Mouse (Mus musculus): Measurements from ENCODE around the gene 4933405L10Rik. TPM values are rescaled to one million over a fixed set of nuclear protein-coding genes. Genes with fewer than 3 reads are reported as not detected.

The 4933405L10Rik gene
- not detected for total RNA-seq (2021)
- long read RNA-seq, experiment 1 = 0 reads
- long read RNA-seq, experiment 2 = 0 reads

DNA sequence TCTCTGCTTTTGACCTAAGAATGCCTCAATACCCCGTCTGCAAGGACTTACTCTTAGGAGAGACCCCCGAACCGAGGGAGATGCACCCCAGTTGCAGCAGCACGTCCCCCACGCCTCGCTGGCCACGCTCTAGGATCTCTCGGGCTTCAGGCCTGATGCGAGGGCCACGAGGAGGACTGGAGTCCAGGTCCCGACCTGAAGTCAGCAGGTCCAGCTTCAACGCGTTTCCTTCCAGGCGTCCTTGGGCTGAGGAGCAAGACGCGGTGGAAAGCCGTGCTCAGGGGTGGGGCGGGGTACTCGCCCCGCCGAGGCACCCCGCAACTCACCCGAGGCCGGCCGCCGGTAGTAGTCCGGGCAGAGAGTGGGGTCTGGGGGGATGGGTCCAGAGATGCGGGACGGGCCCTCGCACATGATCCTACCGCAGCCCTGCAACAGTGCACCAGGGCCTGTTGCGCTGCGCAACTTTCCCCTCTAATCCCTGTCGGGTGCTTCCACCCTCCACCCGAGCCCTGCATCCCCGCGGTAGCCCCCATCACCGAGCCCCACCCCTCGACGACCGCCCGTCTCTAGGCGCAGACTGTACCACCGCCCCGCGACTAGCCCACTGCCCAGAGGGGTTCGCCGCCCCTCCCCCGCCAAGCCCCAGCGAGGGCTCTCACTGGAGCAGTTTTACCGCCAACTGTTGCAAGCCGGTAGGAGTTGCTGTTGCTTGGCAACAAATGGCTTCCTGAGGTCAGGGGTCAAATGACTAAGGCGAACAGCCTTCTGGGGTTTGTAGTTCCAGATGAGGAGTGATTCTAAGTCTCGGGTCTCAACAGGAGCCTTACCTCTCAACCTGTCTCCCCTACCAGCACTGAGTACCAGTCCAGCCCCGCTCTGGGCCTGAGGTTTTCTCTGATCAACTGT, at the start of gene 4933405L10Rik, which contains the start of gene Enkd1:
Gene 4933405L10Rik (plus strand): TSS at position 158 of the 906 bp plus-strand sequence.
Gene Enkd1 (minus strand): TSS at position 713 of the 906 bp plus-strand sequence.
- peak; percentile 39 to 67 for DNase-seq (ENCODE audit: low spot score in 2 of 2)

DNA sequence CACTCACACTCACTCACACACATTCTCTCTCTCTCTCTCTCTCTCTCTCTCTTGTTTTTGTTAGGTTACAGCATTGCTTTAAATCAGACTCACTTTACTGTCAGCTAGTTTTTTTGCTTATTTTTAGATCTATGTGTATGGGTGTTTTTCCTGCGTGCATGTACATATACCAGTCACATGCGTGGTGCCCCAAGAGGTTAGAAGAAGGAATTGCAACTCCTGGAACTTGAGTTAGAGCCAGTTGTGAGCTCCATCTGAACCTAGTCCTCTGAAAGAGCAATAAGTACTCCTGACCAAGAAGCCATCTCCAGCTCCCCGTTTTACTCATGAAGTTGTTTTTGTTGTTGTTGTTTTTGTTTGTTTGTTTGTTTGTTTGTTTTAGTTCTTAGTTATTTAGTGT, 46.3 kb upstream of the 4933405L10Rik start:
- DNase-seq (ENCODE audit: low spot score in 2 of 2) = no peak

DNA sequence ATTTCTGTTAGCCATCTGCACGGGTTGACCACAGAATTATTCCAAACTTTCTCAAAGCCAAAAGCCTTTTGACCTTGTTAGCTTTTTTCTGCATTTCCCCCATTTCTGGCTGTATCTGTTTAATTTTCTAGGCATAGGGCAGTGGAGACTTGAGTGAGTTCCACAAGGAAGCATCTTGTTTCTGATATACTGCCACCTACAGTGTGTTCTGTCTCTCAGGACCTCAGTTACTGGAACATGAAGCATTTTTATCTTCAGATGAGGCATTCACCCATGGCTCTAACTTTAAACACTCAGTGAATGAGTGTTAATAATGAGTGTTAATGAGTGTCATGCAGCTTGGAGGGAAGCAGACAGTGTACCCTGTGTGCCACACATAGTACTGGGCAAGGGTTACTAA, 29.6 kb upstream of the 4933405L10Rik start:
- no peak for DNase-seq (ENCODE audit: low spot score in 2 of 2)

DNA sequence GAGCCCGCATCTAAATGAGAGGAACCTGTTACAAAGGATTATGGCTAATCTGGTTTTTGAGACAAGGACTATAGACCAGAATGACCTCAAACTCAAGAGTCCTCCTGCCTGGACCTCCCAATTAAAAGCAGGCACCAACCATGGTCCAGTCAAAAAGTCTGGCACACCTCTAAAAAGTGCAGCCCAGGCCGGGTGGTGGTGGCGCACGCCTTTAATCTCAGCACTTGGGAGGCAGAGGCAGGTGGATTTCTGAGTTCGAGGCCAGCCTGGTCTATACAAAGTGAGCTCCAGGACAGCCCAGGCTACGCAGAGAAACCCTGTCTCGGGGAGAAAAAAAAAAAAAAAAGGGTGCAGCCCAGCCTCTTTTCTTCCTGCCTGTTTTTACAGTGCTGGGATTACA, 22.1 kb upstream of the 4933405L10Rik start:
- DNase-seq (ENCODE audit: low spot score in 2 of 2) = no peak

DNA sequence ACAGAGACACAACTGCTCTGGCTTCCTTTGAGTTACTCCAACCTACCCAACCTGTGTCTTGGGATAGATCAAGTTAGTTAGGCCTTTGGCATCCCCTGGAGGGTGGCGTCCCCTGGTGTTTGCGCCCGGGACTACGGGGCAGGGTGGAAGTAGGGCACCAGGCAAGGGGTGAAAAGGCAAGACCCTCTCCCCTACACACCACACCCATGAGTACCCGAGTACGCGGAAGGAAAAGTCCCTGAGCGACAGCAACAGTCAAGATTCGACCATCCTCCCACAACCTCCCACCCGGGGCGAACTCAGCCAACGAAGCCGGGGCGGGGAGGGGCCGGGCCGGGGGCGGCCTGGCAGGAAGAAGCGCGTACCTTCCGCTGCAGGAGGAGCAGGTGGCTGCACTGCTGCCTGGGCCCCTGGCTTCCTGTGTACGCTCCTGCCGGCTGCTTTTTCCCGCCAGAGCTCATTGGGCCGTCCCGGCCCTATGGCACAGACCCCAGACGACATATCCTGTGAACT, 21.6 kb upstream of the 4933405L10Rik start, which contains the start of gene Carmil2:
Gene Carmil2 (plus strand): TSS at position 479 of the 513 bp plus-strand sequence.
- peak in 1 of 2 experiments; percentile 53 for DNase-seq (ENCODE audit: low spot score in 2 of 2)

DNA sequence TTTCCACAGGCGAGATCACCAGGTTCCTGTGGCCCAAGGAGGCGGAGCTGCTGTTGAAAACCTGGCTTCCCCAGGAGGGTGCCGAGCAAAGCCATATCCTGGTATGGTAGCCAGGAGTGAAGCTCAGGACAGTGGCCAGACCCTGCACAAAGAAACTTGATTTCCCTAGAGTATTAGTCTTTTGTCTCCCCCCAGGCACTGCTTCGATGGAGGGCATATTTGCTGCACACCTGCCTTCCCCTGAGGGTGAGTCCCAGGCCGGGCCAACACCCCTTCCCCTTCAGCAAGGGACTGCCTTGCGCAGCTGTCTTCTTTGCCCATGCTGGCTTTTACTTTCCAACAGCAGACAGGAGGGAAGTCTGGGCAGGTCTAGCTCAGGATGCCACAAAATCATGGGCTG, 20.9 kb upstream of the 4933405L10Rik start:
- no peak for DNase-seq (ENCODE audit: low spot score in 2 of 2)

DNA sequence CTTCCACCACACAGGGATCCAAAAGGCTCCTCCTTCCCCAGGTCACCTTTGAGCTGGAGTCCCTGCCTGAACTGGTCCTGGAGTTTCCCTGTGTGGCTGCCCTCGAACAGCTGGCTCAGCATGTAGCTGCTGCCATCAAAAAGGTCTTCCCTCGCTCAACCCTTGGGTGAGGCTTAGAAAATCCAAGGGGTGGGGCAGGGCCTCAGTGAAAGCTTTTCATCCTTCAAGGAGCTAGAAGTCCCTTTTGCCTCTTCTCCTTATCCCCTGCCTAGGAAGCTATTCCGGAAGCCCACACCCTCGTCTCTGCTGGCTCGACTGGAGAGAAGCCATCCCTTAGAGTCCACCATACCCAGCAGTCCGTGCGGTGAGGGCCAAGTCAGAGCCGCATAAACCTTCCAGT, 19.9 kb upstream of the 4933405L10Rik start:
- no peak for DNase-seq (ENCODE audit: low spot score in 2 of 2)

DNA sequence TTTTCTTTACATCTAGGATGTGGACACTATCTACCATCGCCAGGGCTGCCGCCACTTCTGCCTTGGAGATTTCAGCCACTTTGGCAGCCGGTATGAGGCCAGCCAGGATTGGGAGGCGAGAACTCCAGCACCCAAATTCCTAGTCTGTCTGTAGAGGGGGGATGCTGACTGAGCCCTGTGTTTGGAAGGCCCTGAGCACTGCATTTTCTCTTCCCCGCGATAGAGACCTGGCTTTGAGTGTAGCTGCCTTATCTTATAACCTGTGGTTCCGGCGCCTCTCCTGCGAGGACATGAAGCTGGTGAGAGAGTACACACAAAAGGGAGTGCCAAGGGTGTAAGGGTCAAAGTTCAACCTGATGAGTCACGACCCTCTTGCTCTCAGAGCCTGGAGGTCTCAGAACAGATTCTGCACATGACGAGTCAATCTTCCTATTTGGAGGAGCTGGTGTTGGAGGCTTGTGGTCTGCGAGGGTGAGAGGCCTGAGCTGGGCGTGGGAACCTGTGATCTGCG, 19.2 kb upstream of the 4933405L10Rik start:
- no peak for DNase-seq (ENCODE audit: low spot score in 2 of 2)

DNA sequence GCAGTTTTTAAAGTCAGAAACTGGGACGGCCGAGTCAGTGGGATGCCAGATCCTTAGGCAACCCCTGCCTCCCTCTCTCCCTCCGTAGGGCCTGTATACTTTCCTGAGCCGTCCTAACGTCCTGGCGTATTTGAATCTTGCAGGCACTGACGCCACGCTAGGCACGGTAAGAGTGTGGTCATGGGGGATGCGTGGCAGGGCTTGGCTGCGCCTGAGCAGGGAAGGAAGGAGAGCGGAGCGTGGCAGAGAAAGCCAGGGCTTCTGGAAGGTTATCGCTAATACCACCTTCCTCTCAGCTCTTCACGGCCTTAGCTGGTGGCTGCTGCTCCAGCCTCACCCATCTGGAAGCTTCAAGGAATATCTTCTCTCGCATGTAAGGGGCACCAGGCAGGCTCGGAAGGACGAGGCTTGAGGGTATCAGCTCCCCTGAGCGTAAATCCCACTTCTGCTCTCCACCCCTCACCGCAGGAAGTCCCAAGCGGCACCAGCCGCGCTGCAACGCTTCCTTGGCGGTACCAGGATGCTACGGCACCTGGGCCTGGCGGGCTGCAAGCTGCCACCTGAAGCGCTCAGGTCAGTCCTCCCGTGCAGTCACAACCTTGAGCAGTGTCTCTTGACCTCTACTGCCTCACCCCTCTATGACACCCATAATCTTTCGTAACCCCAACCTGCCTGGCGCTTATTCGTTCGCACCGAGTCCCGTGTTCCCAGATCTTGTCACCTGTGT, 18.0 kb upstream of the 4933405L10Rik start:
- no peak for DNase-seq (ENCODE audit: low spot score in 2 of 2)

DNA sequence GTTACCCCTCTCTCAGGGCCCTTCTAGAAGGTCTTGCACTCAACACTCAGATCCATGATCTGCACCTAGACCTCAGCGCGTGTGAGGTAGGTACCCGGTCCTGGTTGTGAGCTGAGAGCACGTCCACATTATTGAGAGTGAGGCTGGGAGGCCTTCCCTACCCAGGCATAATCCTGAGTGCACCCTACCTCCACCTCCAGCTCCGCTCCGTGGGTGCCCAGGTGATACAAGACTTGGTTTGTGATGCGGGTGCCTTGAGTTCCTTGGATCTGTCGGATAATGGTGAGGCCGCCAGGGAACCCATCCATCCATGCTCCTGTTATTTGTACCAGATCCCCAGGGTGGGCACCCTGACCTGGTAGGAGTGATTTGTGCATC, 17.5 kb upstream of the 4933405L10Rik start:
- DNase-seq (ENCODE audit: low spot score in 2 of 2) = no peak

DNA sequence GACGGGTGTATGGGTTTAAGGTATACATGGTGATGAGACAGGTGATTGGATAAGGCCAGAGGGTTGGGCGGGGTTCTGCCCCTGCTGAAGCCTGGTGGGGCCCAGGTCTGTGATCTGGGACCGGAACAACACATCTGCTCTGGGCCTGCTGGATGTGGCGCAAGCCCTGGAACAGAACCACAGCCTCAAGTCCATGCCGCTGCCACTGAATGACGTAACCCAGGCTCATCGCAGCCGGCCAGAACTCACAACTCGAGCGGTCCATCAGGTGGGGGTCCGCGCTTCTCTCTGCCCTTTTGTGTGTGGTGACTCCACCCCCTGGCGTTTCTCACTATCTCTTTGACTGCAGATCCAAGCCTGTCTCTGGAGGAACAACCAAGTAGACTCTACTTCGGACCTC, 16.5 kb upstream of the 4933405L10Rik start:
- no peak for DNase-seq (ENCODE audit: low spot score in 2 of 2)

DNA sequence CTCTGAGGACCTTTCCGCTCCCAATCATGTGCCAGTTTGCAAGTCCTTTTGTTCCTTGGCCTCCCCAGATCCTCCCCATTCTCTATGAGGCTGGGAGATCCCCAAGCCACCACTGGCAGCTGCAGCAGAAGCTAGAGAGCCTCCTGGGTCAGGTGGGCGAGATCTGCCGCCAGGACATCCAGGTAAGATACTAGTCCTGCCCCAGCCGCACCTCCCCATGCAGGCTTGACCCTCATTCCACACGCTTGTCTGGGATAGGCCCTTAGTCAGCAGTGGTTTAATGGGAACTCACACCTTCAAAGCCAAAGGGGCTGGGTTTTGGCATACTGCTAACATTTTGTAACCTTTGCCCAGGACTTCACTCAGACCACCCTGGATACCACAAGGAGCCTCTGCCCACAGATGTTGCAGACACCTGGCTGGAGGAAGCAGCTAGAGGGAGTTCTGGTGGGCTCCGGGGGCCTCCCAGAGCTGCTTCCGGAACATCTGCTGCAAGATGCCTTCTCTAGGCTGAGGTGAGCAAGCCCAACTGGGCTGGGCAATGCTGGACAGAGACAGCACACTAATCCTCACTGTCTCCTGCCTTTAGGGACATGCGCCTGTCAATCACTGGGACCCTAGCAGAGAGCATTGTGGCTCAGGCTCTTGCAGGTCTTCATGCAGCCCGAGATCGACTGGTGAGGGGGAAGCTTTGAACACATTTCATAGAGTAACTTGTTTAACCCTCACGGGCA, 14.8 kb upstream of the 4933405L10Rik start:
- DNase-seq (ENCODE audit: low spot score in 2 of 2) = no peak

DNA sequence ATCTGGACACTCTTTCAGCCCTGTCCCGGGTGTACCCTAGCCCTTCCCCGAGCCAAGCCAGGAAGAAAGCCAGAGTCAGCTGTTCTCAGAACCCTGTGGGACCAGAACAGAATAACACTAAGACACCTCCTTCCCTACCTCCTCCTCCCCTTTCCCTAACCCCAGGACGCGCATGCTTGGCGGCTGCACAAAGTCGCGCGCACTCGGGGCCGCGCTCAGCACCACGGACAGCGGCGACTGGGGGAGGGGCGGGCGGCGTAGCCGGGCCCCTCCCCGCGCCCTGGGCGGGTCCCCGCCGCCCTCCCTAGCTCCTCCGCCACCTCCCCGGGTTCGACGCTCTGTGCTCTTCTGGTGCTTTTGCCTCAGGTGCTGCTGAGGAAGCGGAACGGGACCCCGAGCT, 13.8 kb upstream of the 4933405L10Rik start:
- DNase-seq (ENCODE audit: low spot score in 2 of 2) = peak; percentile 46 to 72

DNA sequence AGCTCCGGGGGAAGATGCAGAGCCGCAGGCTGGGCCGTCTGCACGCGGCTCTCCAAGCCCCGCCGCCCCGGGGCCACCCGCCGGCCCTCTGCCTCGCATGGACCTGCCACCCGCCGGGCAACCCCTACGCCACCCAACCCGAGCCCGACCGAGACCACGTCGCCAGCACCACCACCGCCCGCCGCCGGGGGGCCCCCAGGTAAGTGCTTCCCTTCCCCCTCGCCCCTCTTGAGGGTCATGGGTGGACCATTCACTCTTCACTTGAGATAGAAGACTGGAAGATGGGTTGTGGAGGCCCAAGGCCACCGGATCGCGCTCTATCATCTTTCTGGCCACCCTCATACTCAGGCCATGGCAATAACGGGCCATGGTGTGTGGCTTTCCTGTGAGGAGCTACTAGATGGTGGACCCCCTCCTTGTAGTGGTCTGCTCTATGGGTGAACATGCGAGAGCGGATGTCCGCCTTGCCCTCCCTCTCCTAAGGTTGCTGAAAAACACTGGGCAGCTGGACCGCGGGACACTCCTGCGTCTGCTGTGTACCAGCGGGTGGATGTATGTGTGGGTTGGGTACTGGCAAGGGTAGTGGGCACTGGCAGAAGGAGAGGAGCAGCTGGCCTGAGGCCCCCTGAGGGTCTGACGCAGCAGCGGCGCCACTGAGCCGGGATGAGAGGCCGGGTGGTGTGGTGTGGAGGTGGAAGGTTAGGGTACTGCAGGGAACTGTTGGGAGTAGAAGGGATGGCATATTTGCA, 13.2 kb upstream of the 4933405L10Rik start:
- no peak for DNase-seq (ENCODE audit: low spot score in 2 of 2)

DNA sequence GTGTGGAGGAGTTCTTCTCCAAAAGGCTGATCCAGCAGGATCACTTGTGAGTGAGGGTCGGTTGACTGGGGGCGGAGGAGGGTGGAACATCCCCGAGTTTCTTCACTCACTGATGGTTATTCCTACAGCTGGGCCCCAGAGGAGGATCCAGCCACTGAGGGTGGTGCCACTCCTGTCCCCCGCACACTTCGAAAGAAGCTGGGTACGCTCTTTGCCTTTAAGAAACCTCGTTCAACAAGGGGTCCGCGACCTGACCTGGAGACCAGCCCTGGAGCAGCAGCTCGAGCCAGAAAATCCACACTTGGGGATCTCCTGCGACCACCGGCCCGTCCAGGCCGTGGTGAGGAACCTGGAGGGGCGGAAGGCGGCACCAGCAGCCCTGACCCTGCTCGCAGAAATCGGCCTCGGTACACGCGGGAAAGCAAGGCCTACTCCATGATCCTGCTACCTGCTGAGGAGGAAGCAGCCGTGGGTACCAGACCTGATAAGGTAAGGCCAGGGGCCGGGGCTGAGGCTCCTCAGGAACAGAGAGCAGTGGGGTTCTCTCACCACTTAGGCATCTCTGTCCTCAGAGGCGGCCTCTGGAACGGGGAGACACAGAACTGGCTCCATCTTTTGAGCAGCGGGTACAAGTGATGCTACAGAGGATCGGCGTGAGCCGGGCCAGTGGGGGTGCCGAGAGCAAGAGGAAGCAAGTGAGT, 12.2 kb upstream of the 4933405L10Rik start:
- DNase-seq (ENCODE audit: low spot score in 2 of 2) = no peak

DNA sequence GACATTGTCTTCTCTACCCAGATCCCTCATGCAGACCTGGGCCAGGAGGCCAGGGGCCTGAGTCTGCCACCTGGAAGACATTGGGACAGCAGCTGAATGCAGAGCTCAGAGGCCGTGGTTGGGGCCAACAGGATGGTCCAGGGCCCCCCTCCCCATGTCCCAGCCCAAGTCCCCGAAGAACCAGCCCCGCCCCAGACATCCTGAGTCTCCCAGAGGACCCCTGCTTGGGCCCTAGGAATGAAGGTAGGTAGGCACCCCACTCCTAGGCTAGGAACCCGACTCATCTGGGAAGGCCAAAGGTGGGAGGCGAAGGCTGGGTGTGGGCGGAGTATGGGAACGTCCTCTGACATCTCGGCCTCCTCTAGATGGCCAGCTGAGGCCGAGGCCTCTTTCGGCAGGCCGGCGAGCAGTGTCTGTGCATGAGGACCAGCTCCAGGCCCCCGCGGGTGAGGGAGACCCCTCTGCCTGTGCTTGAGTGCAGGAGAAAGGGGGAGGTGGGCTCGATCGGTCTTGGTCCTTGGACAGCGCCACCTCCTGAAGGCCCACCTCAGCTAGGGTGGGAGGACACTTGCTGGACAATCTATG, 10.2 kb upstream of the 4933405L10Rik start:
- DNase-seq (ENCODE audit: low spot score in 2 of 2) = no peak

DNA sequence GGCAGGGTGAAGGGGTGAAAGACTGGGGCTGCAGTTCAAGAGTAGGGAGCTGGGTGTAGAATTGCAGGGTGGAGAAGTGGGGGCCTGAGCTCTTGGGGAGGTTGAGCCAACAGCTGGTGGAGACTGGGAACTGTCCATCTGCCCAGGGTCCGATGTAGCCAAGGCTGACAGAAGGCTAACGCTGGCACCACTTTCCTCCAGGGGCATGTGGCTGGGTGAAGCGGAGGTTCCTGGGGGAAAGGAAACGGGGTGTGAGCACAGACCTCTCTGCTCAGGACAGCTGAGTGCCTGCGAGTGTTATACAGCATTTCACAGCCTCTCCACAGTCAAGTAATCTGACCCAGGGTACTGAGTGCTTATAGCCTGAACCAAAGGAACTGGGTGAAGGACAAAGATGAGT, 8.7 kb upstream of the 4933405L10Rik start:
- DNase-seq (ENCODE audit: low spot score in 2 of 2) = no peak

DNA sequence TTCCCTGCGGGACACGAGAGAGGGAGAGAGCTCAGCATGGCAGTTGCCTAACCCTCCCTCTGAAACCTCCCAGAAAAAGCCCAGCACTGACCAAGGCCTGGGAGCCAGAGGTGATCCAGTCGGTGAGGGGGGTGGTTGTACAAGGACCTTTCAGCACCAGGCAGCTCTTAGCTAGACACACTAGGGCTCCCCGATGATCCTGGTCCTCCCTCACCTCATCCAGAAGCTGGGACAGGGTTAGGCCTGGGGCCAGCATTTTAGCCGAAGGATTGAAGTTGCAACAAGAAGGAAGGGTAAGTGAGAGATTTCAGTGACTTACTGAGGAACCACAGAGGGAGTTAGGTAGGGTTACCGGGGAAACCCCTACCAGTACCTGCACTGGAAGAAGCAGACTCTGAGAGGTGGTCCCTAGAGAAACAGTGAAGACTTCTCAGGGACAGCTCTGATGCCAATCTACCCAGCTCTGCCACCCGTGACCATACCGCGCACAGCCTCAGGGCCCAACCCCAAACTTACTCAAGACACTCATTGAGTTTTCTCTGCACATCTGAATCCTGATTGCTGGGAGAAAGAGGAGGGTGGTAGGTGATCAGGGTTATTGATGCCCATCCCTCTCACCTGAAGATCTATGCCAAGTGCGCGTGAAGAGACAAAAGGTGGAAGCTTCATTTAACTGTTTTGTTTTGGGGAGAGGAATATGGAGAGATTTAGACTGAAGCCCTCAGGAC, 7.8 kb upstream of the 4933405L10Rik start:
- DNase-seq (ENCODE audit: low spot score in 2 of 2) = no peak

Measured in adrenal gland, postnatal 4 days (tissue).